Mouse (Mus musculus) midbrain, embryonic 14.5 days (tissue): ENCODE data around the gene Myh6. TPM values are rescaled to one million over a fixed set of nuclear protein-coding genes. Genes with fewer than 3 reads are reported as not detected.

Source experiments
- ATAC-seq: fragments of 200-750 bp; cut with Nextera tagmentation; 2 replicates; pipeline ENCODE4 v1.8.0; 2017; ENCODE audit warnings: moderate number of reproducible peaks, moderate library complexity; ENCODE audit not compliant: low FRiP score, low TSS enrichment
- DNase-seq: peaks from one replicate; pipeline ENCODE4 v3.0.0-alpha.2; 2015
- H3K27ac ChIP-seq: fragments of 300-500 bp; sonication (generic); replicated peaks from 2 replicates; pipeline ENCODE4 v1.5.1; 2014; ENCODE audit warnings: mild to moderate bottlenecking, low read depth, low read length, moderate library complexity
- H3K27me3 ChIP-seq: fragments of 300-500 bp; sonication (generic); 2 replicates; pipeline ENCODE4 v1.6.1; 2014; ENCODE audit warnings: low read length, control low read depth, mixed read lengths; ENCODE audit not compliant: control insufficient read depth, insufficient read depth
- H3K36me3 ChIP-seq: fragments of 300-500 bp; sonication (generic); 2 replicates; pipeline ENCODE4 v1.6.1; 2014; ENCODE audit warnings: low read length, control low read depth; ENCODE audit not compliant: control insufficient read depth, insufficient read depth
- H3K4me1 ChIP-seq: fragments of 300-500 bp; sonication (generic); 2 replicates; pipeline ENCODE4 v1.6.1; 2014; ENCODE audit warnings: mild to moderate bottlenecking, antibody characterized with exemption, low read length, control low read depth; ENCODE audit not compliant: control insufficient read depth, insufficient read depth
- H3K4me2 ChIP-seq: fragments of 300-500 bp; sonication (generic); 2 replicates; pipeline ENCODE4 v1.6.1; 2014; ENCODE audit warnings: mild to moderate bottlenecking, low read length, moderate library complexity
- H3K4me3 ChIP-seq: fragments of 300-500 bp; sonication (generic); replicated peaks from 2 replicates; pipeline ENCODE4 v1.5.1; 2014; ENCODE audit warnings: low read depth, low read length
- H3K9ac ChIP-seq: fragments of 300-500 bp; sonication (generic); replicated peaks from 2 replicates; pipeline ENCODE4 v1.6.1; 2014; ENCODE audit warnings: mild to moderate bottlenecking, low read length, moderate library complexity
- H3K9me3 ChIP-seq: fragments of 300-500 bp; sonication (generic); 2 replicates; pipeline ENCODE4 v1.6.1; 2016; ENCODE audit warnings: low read length, control low read depth, mixed read lengths; ENCODE audit not compliant: control insufficient read depth
- WGBS: fragments of 180-500 bp; shearing (Covaris S2); extraction: QIAGEN DNeasy Blood & Tissue Kit; methylation state at CpG from one replicate; pipeline ENCODE4 v1.1.7; 2014; 5-methylcytosine and 5-hydroxymethylcytosine counted together
- microRNA counts: library from miRNA; unstranded; fragments of <30 nt; microRNA quantifications from one replicate; lab custom pipeline; 2016
- microRNA-seq: library from miRNA; unstranded; fragments of <30 nt; microRNA quantifications from one replicate; pipeline ENCODE4, GENCODE M21; 2016
- polyA plus RNA-seq: library from polyadenylated mRNA; unstranded; fragments of >200 nt; fragmentation: Nextera tagmentation; extraction: Ambion mirVana; gene quantifications from 2 replicates; pipeline ENCODE4 v1.2.1, GENCODE M21; 2014

Gene Myh6
- polyA plus RNA-seq, 1 experiment from 2014 or later = 1.7 TPM

DNA sequence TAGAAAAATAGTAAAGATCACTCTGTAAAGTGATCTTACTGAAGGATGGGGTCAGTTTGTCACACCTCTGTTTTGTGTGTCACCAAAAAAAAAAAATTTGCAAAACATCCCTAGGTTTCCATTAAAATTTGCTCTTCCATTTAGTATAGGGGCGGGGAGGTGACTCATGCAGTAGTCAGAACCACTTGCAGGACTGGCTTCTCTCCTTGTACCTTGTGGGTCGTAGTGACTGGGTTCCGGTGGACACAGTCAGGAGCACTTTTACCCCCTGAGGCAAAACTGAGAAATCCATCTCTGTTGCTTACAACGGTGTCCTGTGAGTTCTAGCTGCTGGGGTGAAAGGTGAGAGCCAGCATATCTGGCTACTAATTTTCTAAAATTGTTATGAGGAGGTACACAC is 63.1 kb downstream of the Myh6 start:
- H3K27ac ChIP-seq = no peak overlapping the region
- H3K36me3 ChIP-seq = peaks cover 48% of the 10 kb centered on the region
- no peak overlapping the region for H3K9ac ChIP-seq
- no peaks in the 10 kb centered on the region for H3K4me1 ChIP-seq
- H3K4me3 ChIP-seq = no peak overlapping the region
- no peak for ATAC-seq
- no peak for DNase-seq
- no peaks in the 10 kb centered on the region for H3K27me3 ChIP-seq
- 94% methylated on average over 4 of the region's 4 CpGs for WGBS
- no peak overlapping the region for H3K4me2 ChIP-seq
- no peaks in the 10 kb centered on the region for H3K9me3 ChIP-seq

DNA sequence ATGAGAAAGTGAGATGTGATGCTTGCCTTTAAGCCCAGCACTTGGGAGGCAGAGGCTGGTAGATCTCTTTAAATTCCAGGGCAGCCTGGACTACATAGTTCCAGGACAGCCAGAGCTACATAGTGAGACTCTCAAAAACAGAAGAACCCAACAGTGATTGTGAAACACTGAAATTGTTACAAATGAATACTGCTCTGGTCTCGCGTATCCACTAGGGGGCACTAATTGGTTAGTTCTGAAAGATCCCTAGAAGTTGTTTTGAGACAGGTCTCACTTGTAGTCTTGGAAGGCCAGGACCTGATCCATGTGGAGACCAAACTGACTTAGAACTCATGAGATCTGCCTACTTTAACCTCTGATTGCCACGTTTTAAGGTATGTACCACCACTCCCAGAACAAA is 66.3 kb downstream of the Myh6 start:
- H3K9me3 ChIP-seq = no peaks in the 10 kb centered on the region
- no peaks in the 10 kb centered on the region for H3K27me3 ChIP-seq
- DNase-seq (peak; percentile 94), ATAC-seq (peak; percentile 66; the same call in 1 of the 2 replicates)
- 0% methylated on average over 3 of the region's 3 CpGs for WGBS
- peaks cover 47% of the 10 kb centered on the region for H3K36me3 ChIP-seq
- H3K4me1 ChIP-seq = peaks cover 7% of the 10 kb centered on the region
- no peak overlapping the region for H3K4me3 ChIP-seq
- no peak overlapping the region for H3K4me2 ChIP-seq
- H3K9ac ChIP-seq = no peak overlapping the region
- 0 out of 2 replicates have a peak overlapping the region, but pooled peaks have one; percentile 1 for H3K27ac ChIP-seq

- H3K27me3 ChIP-seq = no peaks in the 10 kb centered on the region
- H3K36me3 ChIP-seq = peaks cover 40% of the 10 kb centered on the region
- 79% methylated on average over 2 of the region's 2 CpGs for WGBS
- H3K4me2 ChIP-seq = no peak overlapping the region
- H3K9me3 ChIP-seq = no peaks in the 10 kb centered on the region
- ATAC-seq = no peak
- no peak for DNase-seq
- peaks cover 11% of the 10 kb centered on the region for H3K4me1 ChIP-seq
- no peak overlapping the region for H3K9ac ChIP-seq
- H3K27ac ChIP-seq = no peak overlapping the region
- no peak overlapping the region for H3K4me3 ChIP-seq
These were observed 69.3 kb downstream of the Myh6 start for GRCm38 (mm10) chr14:54897445-54897844.

DNA sequence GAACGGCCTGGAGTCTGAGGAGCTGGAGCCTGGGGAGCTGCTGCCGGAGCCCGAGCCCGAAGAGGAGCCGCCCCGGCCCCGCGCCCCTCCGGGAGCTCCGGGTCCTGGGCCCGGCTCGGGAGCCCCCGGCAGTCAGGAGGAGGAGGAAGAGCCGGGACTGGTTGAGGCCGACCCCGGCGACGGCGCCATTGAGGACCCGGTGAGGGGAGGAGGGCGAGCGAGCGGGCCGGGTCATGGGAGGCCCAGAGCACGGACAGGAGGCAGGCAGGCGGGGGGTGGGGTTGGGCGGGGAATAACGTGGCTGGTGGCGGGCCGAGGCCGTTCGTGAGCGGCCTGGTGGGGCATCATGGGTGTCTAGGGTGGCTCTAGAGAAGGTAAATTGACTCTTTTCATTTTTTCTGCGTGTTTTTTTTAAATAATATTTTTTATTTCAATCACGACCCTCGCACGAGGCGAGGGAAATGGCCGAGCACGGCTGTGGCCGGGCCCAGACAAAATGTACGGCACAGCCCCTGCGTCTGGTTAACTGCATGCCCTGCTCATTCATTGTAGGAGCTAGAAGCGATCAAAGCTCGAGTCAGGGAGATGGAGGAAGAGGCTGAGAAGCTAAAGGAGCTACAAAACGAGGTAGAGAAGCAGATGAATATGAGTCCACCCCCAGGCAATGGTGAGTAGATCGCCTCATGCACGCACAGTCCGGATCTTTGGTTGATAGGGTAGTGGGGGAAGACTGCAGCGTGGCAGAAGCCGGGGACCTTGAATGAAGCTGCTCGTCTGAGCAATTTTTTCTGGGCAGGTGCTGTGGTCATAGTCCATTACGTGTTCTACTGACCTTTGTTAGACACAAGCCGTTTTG is 72.2 kb downstream of the Myh6 start:
- Histone ChIP-seq H3K4me2 (peak overlapping the region; percentile 55), H3K27ac (peak overlapping the region; percentile 96), H3K4me1 (peaks cover 11% of the 10 kb centered on the region), H3K4me3 (peak overlapping the region; percentile 97), H3K36me3 (peaks cover 39% of the 10 kb centered on the region), H3K9ac (peak overlapping the region; percentile 98), H3K9me3 (no peaks in the 10 kb centered on the region), H3K27me3 (no peaks in the 10 kb centered on the region)
- peak; percentile 51 for ATAC-seq
- under 1% methylated on average over 54 of the region's 54 CpGs for WGBS
- peak; percentile 69 for DNase-seq

DNA sequence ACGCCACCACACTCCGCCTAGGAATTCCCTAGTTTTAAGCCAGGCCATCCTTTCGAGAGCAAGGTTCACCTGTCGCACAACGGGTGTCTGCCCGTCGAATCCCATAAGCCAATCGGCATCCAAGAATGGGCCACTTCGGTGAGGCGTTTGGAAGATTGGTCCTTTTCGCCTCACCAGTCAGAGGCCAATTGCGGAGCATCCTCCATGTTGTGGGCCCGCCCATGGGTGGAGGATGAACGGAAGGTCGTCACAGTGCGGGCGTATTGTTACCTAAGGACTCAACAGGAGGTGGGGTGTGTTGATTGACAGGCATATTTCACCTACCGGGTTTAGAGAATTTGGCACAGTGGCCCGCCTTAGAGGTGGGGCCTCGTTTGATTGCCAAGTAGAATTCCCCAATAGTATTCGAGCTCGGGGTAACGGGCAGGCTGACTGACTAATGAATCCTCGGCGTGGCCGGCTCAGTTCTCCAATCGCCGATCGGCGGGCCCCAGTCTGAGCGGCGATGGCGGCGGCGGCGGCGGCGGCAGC is 73.0 kb downstream of the Myh6 start:
- H3K9ac ChIP-seq = peak overlapping the region; percentile 98
- DNase-seq = peak; percentile 99
- under 1% methylated on average over 38 of the region's 38 CpGs for WGBS

GRCm38 (mm10) chr14:54892200-54892599 is 74.5 kb downstream of the Myh6 start, which contains the start of gene Pabpn1:
Pabpn1 (plus strand) TSS chr14:54892500.
- peak within 1 kb of the TSS; percentile 77 for H3K27ac ChIP-seq
- peak within 1 kb of the TSS; percentile 35 for H3K4me3 ChIP-seq
- H3K4me1 ChIP-seq = peaks cover 11% of the 10 kb centered on the region
- 94% methylated on average over 3 of the region's 3 CpGs for WGBS
- H3K4me2 ChIP-seq = peak within 1 kb of the TSS; percentile 40
- no peak for DNase-seq
- no peak for ATAC-seq
- peaks cover 18% of the 10 kb centered on the region for H3K36me3 ChIP-seq
- H3K9ac ChIP-seq = no peak within 1 kb of the TSS
- no peaks in the 10 kb centered on the region for H3K9me3 ChIP-seq
- no peaks in the 10 kb centered on the region for H3K27me3 ChIP-seq

More for the DNA sequence above, 73.0 kb downstream of the Myh6 start:
- peaks cover 11% of the 10 kb centered on the region for H3K4me1 ChIP-seq
- H3K27ac ChIP-seq = peak overlapping the region; percentile 96
- peak overlapping the region; percentile 97 for H3K4me3 ChIP-seq
- no peaks in the 10 kb centered on the region for H3K27me3 ChIP-seq
- H3K9me3 ChIP-seq = no peaks in the 10 kb centered on the region
- peaks cover 31% of the 10 kb centered on the region for H3K36me3 ChIP-seq
- ATAC-seq = peak; percentile 99
- peak overlapping the region; percentile 40 for H3K4me2 ChIP-seq

MicroRNAs encoded within 50 kb of the gene (microRNA counts, 519-probe panel; counts per million panel counts)
- microRNA mmu-miR-208a (lab: Ali Mortazavi, UCI) (not detected), microRNA mmu-miR-208b (lab: Ali Mortazavi, UCI) (not detected)

Small RNA genes within 50 kb of the gene (microRNA-seq; reads per million reads assigned to microRNA genes)
- not detected for gene Mir208a
- 8.4 reads per million, percentile 33 among the genes with 10 or more reads in this experiment for gene Mir208b

Other genes starting within 250 kb of the Myh6 start
- gene Slc7a8, start 185.0 kb downstream of the Myh6 start, polyA plus RNA-seq = 5.7 and 7.6 TPM in 2 replicates
- not detected in 2 replicates for gene Rnf212b, start 152.8 kb downstream of the Myh6 start, polyA plus RNA-seq
- 6.0 and 9.4 TPM in 2 replicates for gene Homez, start 96.0 kb downstream of the Myh6 start, polyA plus RNA-seq
- gene Ppp1r3e, start 89.4 kb downstream of the Myh6 start, polyA plus RNA-seq = 2.1 and 4.4 TPM in 2 replicates
- 5.5 and 5.8 TPM in 2 replicates for gene Bcl2l2, start 83.5 kb downstream of the Myh6 start, polyA plus RNA-seq
- not detected in 2 replicates for gene Gm20521, start 83.5 kb downstream of the Myh6 start, polyA plus RNA-seq
- gene Pabpn1, start 74.4 kb downstream of the Myh6 start, polyA plus RNA-seq = 171 and 206 TPM in 2 replicates
- gene Slc22a17, start 53.8 kb downstream of the Myh6 start, polyA plus RNA-seq = 110 and 304 TPM in 2 replicates
- gene Efs, start 40.8 kb downstream of the Myh6 start, polyA plus RNA-seq = 10.2 and 18.3 TPM in 2 replicates
- not detected in 2 replicates for gene Il25, start 34.2 kb downstream of the Myh6 start, polyA plus RNA-seq
- gene Cmtm5, start 30.7 kb downstream of the Myh6 start, polyA plus RNA-seq = 4.2 and 4.3 TPM in 2 replicates
- gene Gm17428, start 10.0 kb upstream of the Myh6 start, polyA plus RNA-seq = not detected in 2 replicates
- gene Myh7, start 27.7 kb upstream of the Myh6 start, polyA plus RNA-seq = 5.4 and 7.7 TPM in 2 replicates
- 51.7 and 54.3 TPM in 2 replicates for gene Ngdn, start 48.5 kb upstream of the Myh6 start, polyA plus RNA-seq
- gene Zfhx2, start 125.4 kb upstream of the Myh6 start, polyA plus RNA-seq = 24.9 and 28.4 TPM in 2 replicates
- gene Thtpa, start 127.9 kb upstream of the Myh6 start, polyA plus RNA-seq = 27.9 and 33.7 TPM in 2 replicates
- gene Ap1g2, start 139.7 kb upstream of the Myh6 start, polyA plus RNA-seq = 6.8 and 7.6 TPM in 2 replicates
- 31.1 and 38.9 TPM in 2 replicates for gene Jph4, start 150.0 kb upstream of the Myh6 start, polyA plus RNA-seq